Mouse (Mus musculus) kidney, adult 2 months (tissue): ENCODE data around the gene Hpcal1. TPM values are rescaled to one million over a fixed set of nuclear protein-coding genes. Genes with fewer than 3 reads are reported as not detected.

Experiments
- DNase-seq: peaks from one replicate; pipeline ENCODE4 v3.0.0; 2021
- H3K27ac ChIP-seq: fragments of 200-500 bp; 2 replicates; pipeline ENCODE4 v1.5.1; 2012; ENCODE audit warnings: low read depth, low read length, control low read depth, inconsistent platforms; ENCODE audit not compliant: insufficient read depth
- H3K27me3 ChIP-seq: fragments of 200-500 bp; replicated peaks from 2 replicates; pipeline ENCODE4 v1.6.1; 2012; ENCODE audit warnings: mild to moderate bottlenecking, moderate library complexity, low read length, inconsistent platforms; ENCODE audit not compliant: control insufficient read depth, insufficient read depth
- H3K36me3 ChIP-seq: fragments of 200-500 bp; 2 replicates; pipeline ENCODE4 v1.6.1; 2012; ENCODE audit warnings: mild to moderate bottlenecking, moderate library complexity, low read length, inconsistent platforms; ENCODE audit not compliant: control insufficient read depth, insufficient read depth
- H3K4me1 ChIP-seq: fragments of 200-500 bp; 2 replicates; pipeline ENCODE4 v1.6.1; 2011; ENCODE audit warnings: low read length; ENCODE audit not compliant: control insufficient read depth, insufficient read depth
- H3K4me3 ChIP-seq: fragments of 200-500 bp; 2 replicates; pipeline ENCODE4 v1.5.1; 2011; ENCODE audit warnings: mild to moderate bottlenecking, low read depth, low read length, control low read depth; ENCODE audit not compliant: insufficient read depth
- CTCF ChIP-seq: fragments of 200-500 bp; conservative IDR thresholded peaks from 2 replicates; pipeline ENCODE4 v1.5.1; 2011; ENCODE audit warnings: low read depth, mild to moderate bottlenecking, control low read depth, low read length, moderate library complexity, mixed read lengths; ENCODE audit not compliant: insufficient read depth, insufficient read length
- POLR2A ChIP-seq: fragments of 200-500 bp; IDR thresholded peaks from one replicate; pipeline ENCODE4 v1.6.1; 2011; ENCODE audit warnings: low read depth, low read length, control low read depth
- WGBS: fragments of 180-500 bp; shearing (Covaris S2); methylation state at CpG from one replicate; pipeline ENCODE4 v1.1.7; 2018; 5-methylcytosine and 5-hydroxymethylcytosine counted together
- polyA plus RNA-seq: library from polyadenylated mRNA; depleted of rRNA; stranded (reverse); fragments of >200 nt; gene quantifications from 2 replicates; pipeline ENCODE4 v1.2.3, GENCODE M21; 2012

Hpcal1 gene
- polyA plus RNA-seq, 1 experiment, result 128 TPM

DNA sequence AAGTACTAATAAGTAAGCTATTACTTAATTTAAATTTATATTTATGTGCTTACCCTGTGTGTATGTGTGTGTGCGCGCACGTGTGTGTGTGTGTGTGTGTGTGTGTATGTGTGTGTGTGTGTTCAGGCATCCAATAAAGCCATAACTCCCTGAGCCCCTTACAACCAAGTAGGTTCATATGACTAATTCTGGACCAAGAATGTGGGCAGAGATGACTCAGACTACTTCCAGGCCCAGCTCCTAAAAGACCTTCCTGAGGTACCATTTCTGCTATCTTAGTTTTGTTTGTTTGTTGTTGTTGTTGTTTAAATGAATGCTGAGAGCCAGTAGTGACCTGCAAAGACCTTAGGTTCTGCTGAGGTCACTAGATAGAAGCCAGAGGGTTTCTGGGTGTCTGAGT is 1.7 kb upstream of the Hpcal1 start:
- 66% methylated on average over 3 of the region's 3 CpGs for WGBS
- Histone ChIP-seq H3K4me3 (no peak overlapping the region), H3K27me3 (no peaks in the 10 kb centered on the region), H3K4me1 (peaks cover 11% of the 10 kb centered on the region; the same call in 1 of the 2 replicates), H3K36me3 (no peaks in the 10 kb centered on the region), H3K27ac (no peak overlapping the region)
- TF ChIP-seq POLR2A (no peak), CTCF (no peak)
- DNase-seq, result no peak

DNA sequence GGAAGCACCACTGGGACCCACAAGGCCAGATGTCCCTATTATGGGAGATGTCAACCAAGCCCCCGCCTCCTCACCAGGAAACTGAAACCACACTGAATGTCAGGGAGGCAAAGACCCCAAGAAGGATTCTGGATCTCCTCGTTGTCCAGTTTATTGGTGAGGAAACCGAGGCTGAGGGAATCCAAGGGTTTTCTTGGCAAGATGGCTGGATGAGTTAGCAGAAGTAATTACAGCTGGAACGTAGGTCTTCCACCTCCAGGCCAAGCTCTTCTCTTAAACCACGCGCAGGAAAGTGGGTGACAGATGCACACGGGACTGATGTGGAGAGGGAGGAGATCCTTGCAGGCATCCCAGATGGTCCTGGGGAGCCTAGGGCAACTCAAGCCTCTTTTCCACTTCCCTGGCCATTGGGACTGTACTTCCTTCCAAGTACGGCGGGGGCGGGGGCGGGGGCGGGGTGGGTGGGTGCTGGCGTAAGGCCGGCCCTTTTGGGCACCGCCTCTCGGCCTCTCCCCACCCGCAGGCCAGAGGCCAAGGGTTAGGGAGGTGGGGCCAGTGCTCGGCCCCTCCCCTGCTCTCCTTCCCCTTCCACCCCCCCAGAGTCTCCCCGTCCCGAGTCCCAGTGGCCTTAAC is 609 bp upstream of the Hpcal1 start:
- DNase-seq, result no peak
- Histone ChIP-seq H3K27me3 (no peaks in the 10 kb centered on the region), H3K36me3 (no peaks in the 10 kb centered on the region), H3K27ac (peak overlapping the region; percentile 70), H3K4me1 (peaks cover 18% of the 10 kb centered on the region), H3K4me3 (peak overlapping the region; percentile 72)
- TF ChIP-seq POLR2A, result no peak
- TF ChIP-seq CTCF, result no peak
- WGBS, result 13% methylated on average over 16 of the region's 20 CpGs

DNA sequence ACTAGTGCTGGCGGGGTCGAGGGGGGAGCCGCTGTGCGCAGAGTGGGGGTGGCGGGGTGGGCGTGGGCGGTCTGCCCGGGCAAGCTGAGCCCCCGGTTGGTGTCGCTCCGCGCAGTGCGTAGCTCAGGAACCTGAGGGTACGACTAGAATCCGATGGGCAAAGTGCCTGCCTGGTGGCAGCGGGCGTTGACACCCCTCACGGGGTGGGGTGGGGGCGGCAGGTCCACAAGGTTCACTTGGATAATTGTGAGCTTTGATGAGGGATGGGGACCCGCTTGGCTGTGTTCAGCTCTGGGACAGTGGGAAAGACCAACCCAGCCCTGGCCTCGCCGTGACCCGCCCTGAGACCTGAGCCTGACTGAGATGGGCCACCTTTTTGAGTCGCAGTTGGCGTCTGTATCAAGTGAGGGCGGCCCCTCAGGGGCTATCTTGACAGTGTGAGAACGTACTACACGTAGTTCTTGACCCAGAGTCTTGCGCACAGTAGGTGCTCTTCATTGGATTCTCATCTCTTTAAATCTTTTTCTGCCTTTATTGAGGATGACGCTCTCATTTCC is 742 bp downstream of the Hpcal1 start:
- peak overlapping the region; percentile 78 for H3K27ac ChIP-seq
- WGBS, result under 1% methylated on average over 30 of the region's 30 CpGs
- TF ChIP-seq POLR2A, result no peak
- no peak for TF ChIP-seq CTCF

DNA sequence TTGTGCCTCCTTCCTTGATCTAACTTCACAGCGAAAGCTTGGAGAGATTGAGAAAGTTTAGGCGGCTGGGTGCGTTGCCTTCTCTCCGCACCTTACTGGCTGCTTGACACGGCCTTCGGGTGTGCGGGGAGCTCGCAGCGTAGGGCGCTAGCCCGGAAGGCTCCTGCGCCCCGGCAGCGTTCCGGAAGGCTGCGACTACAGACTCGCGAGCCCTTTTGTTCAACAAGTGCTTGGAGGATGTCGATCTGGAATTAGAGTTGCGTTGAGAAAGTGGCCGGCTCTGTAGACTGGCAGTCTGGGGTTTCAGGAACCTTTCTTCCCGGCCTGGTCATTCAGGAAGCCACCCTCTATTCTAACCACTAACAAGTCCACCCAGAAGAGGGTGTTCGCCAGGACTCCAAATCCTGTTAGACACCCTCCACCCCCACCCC is 1.2 kb downstream of the Hpcal1 start:
- peak; percentile 45 for DNase-seq
- TF ChIP-seq CTCF (no peak), POLR2A (no peak)

More for the DNA sequence above, 742 bp downstream of the Hpcal1 start:
- DNase-seq, result peak; percentile 38
- Histone ChIP-seq H3K4me1 (peaks cover 23% of the 10 kb centered on the region), H3K4me3 (peak overlapping the region; percentile 97), H3K36me3 (no peaks in the 10 kb centered on the region), H3K27me3 (no peaks in the 10 kb centered on the region)

DNA sequence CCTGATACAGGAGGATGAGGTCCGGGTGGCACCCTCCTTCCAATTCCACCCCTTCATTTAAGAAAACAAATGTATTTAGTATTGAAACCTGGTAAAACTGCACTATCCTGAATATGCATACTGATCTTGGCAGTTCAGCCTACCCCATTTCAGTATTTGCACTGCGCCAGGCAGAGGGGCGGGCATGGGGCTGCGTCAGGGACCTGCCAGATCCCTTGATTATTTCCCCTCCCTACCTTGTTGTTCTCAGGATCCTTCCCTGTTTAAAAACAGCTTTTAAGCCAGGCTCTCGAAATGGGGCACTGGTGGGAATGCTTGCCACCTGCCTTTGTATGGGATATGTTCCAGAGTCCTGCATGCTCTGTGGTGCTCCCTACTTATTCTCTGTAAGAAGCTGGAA is 1.7 kb downstream of the Hpcal1 start:
- 47% methylated on average over 5 of the region's 5 CpGs for WGBS
- TF ChIP-seq CTCF, result no peak
- TF ChIP-seq POLR2A, result no peak
- no peaks in the 10 kb centered on the region for H3K27me3 ChIP-seq
- H3K36me3 ChIP-seq, result no peaks in the 10 kb centered on the region
- DNase-seq, result no peak
- peaks cover 23% of the 10 kb centered on the region for H3K4me1 ChIP-seq
- no peak overlapping the region for H3K27ac ChIP-seq
- peak overlapping the region; percentile 97 for H3K4me3 ChIP-seq

More for the DNA sequence above, 1.2 kb downstream of the Hpcal1 start:
- Histone ChIP-seq H3K4me3 (peak overlapping the region; percentile 97), H3K27ac (peak overlapping the region; percentile 78), H3K36me3 (no peaks in the 10 kb centered on the region), H3K4me1 (peaks cover 23% of the 10 kb centered on the region), H3K27me3 (no peaks in the 10 kb centered on the region)
- WGBS, result under 1% methylated on average over 23 of the region's 23 CpGs

DNA sequence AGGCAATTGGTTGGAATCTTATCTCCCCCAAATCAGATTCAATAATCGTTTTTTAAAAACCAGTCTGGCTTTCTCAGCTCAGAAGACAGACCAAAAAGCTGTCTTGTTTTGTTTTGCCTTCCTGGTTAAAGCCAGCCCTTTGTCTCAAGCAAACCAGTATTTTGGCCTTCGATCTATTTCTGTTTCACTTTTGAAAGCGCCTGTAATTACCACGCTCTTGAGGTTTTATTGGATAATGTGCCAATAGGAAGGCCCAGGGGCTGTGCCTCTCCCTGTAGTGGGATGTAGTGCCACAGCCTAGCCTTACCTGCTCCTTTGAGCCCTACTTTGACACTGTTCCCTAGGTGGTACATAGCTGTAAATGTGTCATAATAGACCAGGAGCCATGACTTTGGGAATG is 2.3 kb downstream of the Hpcal1 start:
- Histone ChIP-seq H3K4me3 (no peak overlapping the region), H3K27ac (no peak overlapping the region)

DNA sequence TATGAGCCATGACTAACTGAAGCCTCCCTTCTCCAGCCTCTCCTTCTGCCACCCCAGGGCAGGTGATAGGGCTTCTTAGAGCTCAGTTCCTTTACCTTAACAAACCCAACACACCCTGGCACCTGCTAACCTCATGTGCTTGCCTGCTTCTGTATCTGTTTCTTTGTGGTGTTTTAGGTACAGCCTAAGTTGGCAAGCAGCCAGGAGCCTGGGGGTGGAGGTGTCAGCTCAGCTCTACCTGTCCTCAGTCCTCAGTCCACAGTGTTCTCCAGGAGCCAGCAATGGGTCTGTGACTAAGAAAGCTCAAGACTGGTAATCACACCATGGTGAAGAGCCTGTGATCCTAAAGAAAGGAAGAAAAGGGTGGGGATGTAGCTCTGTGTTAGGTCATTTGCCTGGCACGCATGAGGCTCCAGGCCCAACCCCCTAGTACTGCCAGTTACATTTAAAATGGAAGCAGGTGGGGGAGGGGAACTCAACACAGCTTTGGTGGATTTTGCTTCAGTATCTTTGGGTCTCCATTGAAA is 4.0 kb downstream of the Hpcal1 start:
- WGBS, result 29% methylated on average over 1 of the region's 1 CpGs
- DNase-seq, result peak; percentile 60
- TF ChIP-seq POLR2A (no peak), CTCF (no peak)
- no peaks in the 10 kb centered on the region for H3K27me3 ChIP-seq
- no peaks in the 10 kb centered on the region for H3K36me3 ChIP-seq
- peaks cover 30% of the 10 kb centered on the region for H3K4me1 ChIP-seq
- H3K4me3 ChIP-seq, result no peak overlapping the region
- no peak overlapping the region for H3K27ac ChIP-seq

More for the DNA sequence above, 2.3 kb downstream of the Hpcal1 start:
- 31% methylated on average over 4 of the region's 4 CpGs for WGBS
- Histone ChIP-seq H3K36me3 (no peaks in the 10 kb centered on the region), H3K4me1 (peaks cover 23% of the 10 kb centered on the region), H3K27me3 (no peaks in the 10 kb centered on the region)
- no peak for DNase-seq
- TF ChIP-seq CTCF, result no peak
- no peak for TF ChIP-seq POLR2A
